Mouse (Mus musculus) MEL (cell line): ENCODE data around the gene Tmem102. TPM values are rescaled to one million over a fixed set of nuclear protein-coding genes. Genes with fewer than 3 reads are reported as not detected.

Experiments used
- DNase-seq: peaks from one replicate; pipeline ENCODE4 v3.0.0; 2011; ENCODE audit warnings: low read depth, low spot score
- H3K27ac ChIP-seq: 2 replicates; pipeline ENCODE4 v1.5.1; 2012; ENCODE audit warnings: low read depth, mild to moderate bottlenecking, control low read depth, low read length, moderate library complexity; ENCODE audit not compliant: control insufficient read depth
- H3K27me3 ChIP-seq, 2 experiments: fragments of 150-350 bp in 1 of 2; sonication (generic) in 1 of 2; 2 replicates each; pipeline ENCODE4 v1.6.1; 2012; ENCODE audit warnings: low read length in 2 of 2, mild to moderate bottlenecking in 2 of 2, improper control_type of control experiment in 1 of 2, moderate library complexity in 1 of 2; ENCODE audit not compliant: insufficient read depth in 2 of 2, control insufficient read depth in 1 of 2
- H3K36me3 ChIP-seq, 2 experiments: 2 replicates each; pipeline ENCODE4 v1.6.1; 2012 to 2014; ENCODE audit warnings: low read length in 2 of 2, improper control_type of control experiment in 1 of 2, inconsistent platforms in 1 of 2, mild to moderate bottlenecking in 1 of 2; ENCODE audit not compliant: insufficient read depth in 2 of 2, control insufficient read depth in 1 of 2
- H3K4me1 ChIP-seq, 2 experiments: fragments of 150-350 bp in 1 of 2; sonication (generic) in 1 of 2; 2 replicates each; pipeline ENCODE4 v1.6.1; 2012; ENCODE audit warnings: low read length in 2 of 2, improper control_type of control experiment in 1 of 2, mild to moderate bottlenecking in 1 of 2; ENCODE audit not compliant: insufficient read depth in 2 of 2, control insufficient read depth in 1 of 2
- H3K4me3 ChIP-seq, 2 experiments: fragments of 150-350 bp in 1 of 2; sonication (generic) in 1 of 2; 2 replicates each; pipeline ENCODE4 v1.5.1; 2012; ENCODE audit warnings: low read depth in 2 of 2, low read length in 2 of 2, mild to moderate bottlenecking in 2 of 2, moderate library complexity in 2 of 2, control low read depth in 1 of 2, improper control_type of control experiment in 1 of 2; ENCODE audit not compliant: control insufficient read depth in 1 of 2, insufficient read depth in 1 of 2
- H3K79me2 ChIP-seq: 2 replicates; pipeline ENCODE4 v1.6.1; 2012; ENCODE audit warnings: mild to moderate bottlenecking, low read length, moderate library complexity; ENCODE audit not compliant: control insufficient read depth, poor library complexity, insufficient read depth
- H3K9ac ChIP-seq: 2 replicates; pipeline ENCODE4 v1.6.1; 2012; ENCODE audit warnings: low read depth, mild to moderate bottlenecking, control low read depth, low read length, moderate library complexity; ENCODE audit not compliant: control insufficient read depth, poor library complexity, severe bottlenecking
- H3K9me3 ChIP-seq: fragments of 150-350 bp; sonication (generic); replicated peaks from 2 replicates; pipeline ENCODE4 v1.6.1; 2012; ENCODE audit warnings: mild to moderate bottlenecking, low read length, improper control_type of control experiment, moderate library complexity; ENCODE audit not compliant: insufficient read depth
- CHD1 ChIP-seq: IDR thresholded peaks from 2 replicates; pipeline ENCODE4 v1.6.1; 2012; ENCODE audit warnings: low read depth, mild to moderate bottlenecking, inconsistent platforms, low read length, improper control_type of control experiment
- CTCF ChIP-seq, 3 experiments: IDR thresholded peaks in 2 of 3; conservative IDR thresholded peaks in 1 of 3; 2 replicates each; pipeline ENCODE4 v1.5.1; 2011 to 2012; ENCODE audit warnings: low read length in 3 of 3, low read depth in 2 of 3, mild to moderate bottlenecking in 2 of 3, improper control_type of control experiment in 1 of 3, inconsistent platforms in 1 of 3, mixed read lengths in 1 of 3, moderate library complexity in 1 of 3; ENCODE audit not compliant: control insufficient read depth in 1 of 3, insufficient read depth in 1 of 3, poor library complexity in 1 of 3, severe bottlenecking in 1 of 3
- GABPA ChIP-seq: IDR thresholded peaks from 2 replicates; pipeline ENCODE4 v1.6.1; 2012; ENCODE audit warnings: low read depth, mild to moderate bottlenecking, inconsistent platforms, low read length, improper control_type of control experiment, moderate library complexity
- HCFC1 ChIP-seq: IDR thresholded peaks from 2 replicates; pipeline ENCODE4 v1.6.1; 2012; ENCODE audit warnings: low read depth, mild to moderate bottlenecking, inconsistent platforms, low read length, improper control_type of control experiment, moderate library complexity
- JUND ChIP-seq: IDR thresholded peaks from 2 replicates; pipeline ENCODE4 v1.6.1; 2011; ENCODE audit warnings: low read depth, mild to moderate bottlenecking, improper control_type of control experiment, low read length
- KAT2A ChIP-seq: conservative IDR thresholded peaks from 2 replicates; pipeline ENCODE4 v1.6.1; 2012; ENCODE audit warnings: low read depth, low read length, improper control_type of control experiment, inconsistent platforms
- MAFK ChIP-seq: IDR thresholded peaks from 2 replicates; pipeline ENCODE4 v1.6.1; 2011; ENCODE audit warnings: low read depth, mild to moderate bottlenecking, low read length, improper control_type of control experiment, borderline replicate concordance
- MAX ChIP-seq: IDR thresholded peaks from 2 replicates; pipeline ENCODE4 v1.6.1; 2011; ENCODE audit warnings: low read length, improper control_type of control experiment
- MEF2A ChIP-seq: IDR thresholded peaks from 2 replicates; pipeline ENCODE4 v1.6.1; 2014; ENCODE audit warnings: low read depth, mild to moderate bottlenecking, inconsistent platforms, low read length, improper control_type of control experiment; ENCODE audit not compliant: poor library complexity, insufficient replicate concordance, severe bottlenecking; ENCODE audit errors: extremely low read depth
- MYB ChIP-seq: IDR thresholded peaks from 2 replicates; pipeline ENCODE4 v1.6.1; 2011; ENCODE audit warnings: mild to moderate bottlenecking, low read depth, low read length, improper control_type of control experiment
- NELFE ChIP-seq: IDR thresholded peaks from 2 replicates; pipeline ENCODE4 v1.6.1; 2011; ENCODE audit warnings: low read depth, low read length, improper control_type of control experiment
- NRF1 ChIP-seq: IDR thresholded peaks from 2 replicates; pipeline ENCODE4 v1.6.1; 2014; ENCODE audit warnings: low read depth, mild to moderate bottlenecking, inconsistent platforms, low read length, improper control_type of control experiment, moderate library complexity; ENCODE audit not compliant: poor library complexity, insufficient read depth, severe bottlenecking
- POLR2AphosphoS2 ChIP-seq: IDR thresholded peaks from 2 replicates; pipeline ENCODE4 v1.6.1; 2011; ENCODE audit warnings: low read length, improper control_type of control experiment
- RAD21 ChIP-seq: IDR thresholded peaks from 2 replicates; pipeline ENCODE4 v1.6.1; 2011; ENCODE audit warnings: mild to moderate bottlenecking, low read depth, low read length, improper control_type of control experiment
- SMC3 ChIP-seq: IDR thresholded peaks from 2 replicates; pipeline ENCODE4 v1.6.1; 2011; ENCODE audit warnings: low read depth, low read length, improper control_type of control experiment
- TBP ChIP-seq: IDR thresholded peaks from 2 replicates; pipeline ENCODE4 v1.8.0; 2011; ENCODE audit warnings: low read depth, low read length, improper control_type of control experiment
- TCF12 ChIP-seq: IDR thresholded peaks from 2 replicates; pipeline ENCODE4 v1.6.1; 2014; ENCODE audit warnings: low read depth, mild to moderate bottlenecking, inconsistent platforms, low read length, improper control_type of control experiment, moderate library complexity
- UBTF ChIP-seq: IDR thresholded peaks from 2 replicates; pipeline ENCODE4 v1.6.1; 2012; ENCODE audit warnings: low read depth, mild to moderate bottlenecking, inconsistent platforms, low read length, improper control_type of control experiment, moderate library complexity, borderline replicate concordance; ENCODE audit not compliant: insufficient read depth
- USF1 ChIP-seq: IDR thresholded peaks from 2 replicates; pipeline ENCODE4 v1.6.1; 2014; ENCODE audit warnings: low read depth, mild to moderate bottlenecking, inconsistent platforms, low read length, improper control_type of control experiment, moderate library complexity
- USF2 ChIP-seq, 2 experiments: IDR thresholded peaks; 2 replicates each; pipeline ENCODE4 v1.6.1; 2011 to 2012; ENCODE audit warnings: improper control_type of control experiment in 2 of 2, low read length in 2 of 2, borderline replicate concordance in 1 of 2, inconsistent platforms in 1 of 2, low read depth in 1 of 2, mild to moderate bottlenecking in 1 of 2; ENCODE audit not compliant: insufficient read depth in 1 of 2
- ZC3H11A ChIP-seq: IDR thresholded peaks from 2 replicates; pipeline ENCODE4 v1.6.1; 2012; ENCODE audit warnings: low read depth, mild to moderate bottlenecking, inconsistent platforms, low read length, improper control_type of control experiment
- ZKSCAN1 ChIP-seq: IDR thresholded peaks from 2 replicates; pipeline ENCODE4 v1.6.1; 2012; ENCODE audit warnings: low read depth, mild to moderate bottlenecking, inconsistent platforms, low read length, improper control_type of control experiment, moderate library complexity
- polyA plus RNA-seq, 2 experiments: library from polyadenylated mRNA; stranded (reverse) in 1 of 2; unstranded in 1 of 2; fragments of >175 nt in 1 of 2; fragments of >200 nt in 1 of 2; gene quantifications; 2 replicates each; pipeline versions ENCODE4 v1.2.1 to v1.2.4; 2012; ENCODE audit warnings: low replicate concordance in 2 of 2, low read depth in 1 of 2; ENCODE audit not compliant: insufficient read length in 2 of 2, insufficient read depth in 1 of 2, missing spikeins in 1 of 2
- total RNA-seq: library from RNA; depleted of rRNA; stranded (reverse); fragments of 300-350 nt; gene quantifications from 2 replicates; pipeline ENCODE4 v1.2.3, GENCODE M21; 2012

Tmem102 gene
- total and polyA plus RNA-seq, 3 experiments = 0.31 to 2.4 TPM; not detected in 1

DNA sequence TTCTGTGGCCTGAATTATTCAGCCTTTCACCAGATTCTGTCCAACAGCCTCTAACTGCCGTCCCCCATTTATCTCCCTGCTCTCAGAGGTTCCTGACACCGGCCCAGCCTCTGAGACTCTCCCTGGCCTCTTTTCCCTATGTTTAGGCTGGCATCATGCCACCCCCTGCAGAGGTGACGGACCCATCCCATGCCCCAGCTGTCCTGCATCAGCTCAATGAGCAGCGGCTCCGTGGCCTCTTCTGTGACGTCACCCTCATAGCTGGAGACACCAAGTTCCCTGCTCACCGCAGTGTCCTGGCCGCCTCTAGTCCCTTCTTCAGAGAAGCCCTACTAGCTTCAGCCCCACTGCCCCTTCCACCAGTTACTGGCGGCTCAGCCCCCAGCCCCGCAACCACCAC is 29.7 kb downstream of the Tmem102 start:
- H3K27me3 ChIP-seq = no peaks in the 10 kb centered on the region

DNA sequence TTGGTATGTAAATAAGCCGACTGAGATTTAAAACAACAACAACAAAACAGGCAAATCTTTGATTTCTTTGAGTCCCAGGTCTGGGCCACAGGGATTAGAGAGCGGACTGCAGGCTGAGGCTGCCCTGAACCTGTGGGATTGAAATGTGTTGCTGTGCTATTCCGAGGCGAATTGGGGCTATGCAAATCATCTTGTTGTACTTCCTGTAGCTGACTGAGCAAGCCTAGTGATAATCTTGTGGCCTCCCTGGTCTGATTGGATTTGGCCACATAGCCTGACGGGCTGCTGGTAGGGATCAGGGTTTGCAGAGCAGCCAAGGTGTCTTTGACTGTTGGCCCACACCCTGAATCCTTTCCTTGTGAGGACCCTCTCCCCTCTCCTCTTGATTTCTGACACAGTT is 30.5 kb downstream of the Tmem102 start:
- DNase-seq = no peak
- H3K4me3 ChIP-seq = no peak overlapping the region

More for the DNA sequence above, 29.7 kb downstream of the Tmem102 start:
- no peak for DNase-seq
- no peak for TF ChIP-seq KAT2A
- TF ChIP-seq CHD1 = no peak
- no peak for TF ChIP-seq HCFC1
- no peak for TF ChIP-seq NELFE
- no peak for TF ChIP-seq NRF1
- no peak for TF ChIP-seq MAFK
- no peak for TF ChIP-seq ZKSCAN1
- no peak for TF ChIP-seq UBTF
- TF ChIP-seq MAX = no peak
- no peak for TF ChIP-seq POLR2AphosphoS2
- no peaks in the 10 kb centered on the region for H3K36me3 ChIP-seq
- no peak overlapping the region for H3K4me3 ChIP-seq
- no peak overlapping the region for H3K27ac ChIP-seq
- no peaks in the 10 kb centered on the region for H3K79me2 ChIP-seq
- no peak overlapping the region for H3K9ac ChIP-seq
- H3K4me1 ChIP-seq = no peaks in the 10 kb centered on the region
- H3K9me3 ChIP-seq = no peaks in the 10 kb centered on the region

More for the DNA sequence above, 30.5 kb downstream of the Tmem102 start:
- Histone ChIP-seq H3K9me3 (no peaks in the 10 kb centered on the region), H3K36me3 (no peaks in the 10 kb centered on the region), H3K4me1 (no peaks in the 10 kb centered on the region), H3K27me3 (no peaks in the 10 kb centered on the region), H3K79me2 (no peaks in the 10 kb centered on the region), H3K9ac (no peak overlapping the region), H3K27ac (no peak overlapping the region)
- TF ChIP-seq MEF2A (no peak), MYB (no peak), NRF1 (no peak), CHD1 (no peak), KAT2A (no peak), SMC3 (no peak), ZC3H11A (no peak), TBP (no peak), USF2 (IDR thresholded peaks at IDR 0.05; ENCODE audit: borderline replicate concordance in 1 of 2, insufficient read depth in 1 of 2, low read depth in 1 of 2, low read length in 2 of 2) (no peak), CTCF (IDR thresholded peaks at IDR 0.05 in 2 of 3, conservative IDR thresholded peaks at IDR 0.05 in 1 of 3; ENCODE audit: control insufficient read depth in 1 of 3, insufficient read depth in 1 of 3, low read depth in 2 of 3, low read length in 3 of 3, poor library complexity in 1 of 3, severe bottlenecking in 1 of 3) (no peak), MAFK (no peak), TCF12 (no peak), GABPA (no peak), USF1 (no peak), JUND (no peak), RAD21 (no peak)
